Mouse (Mus musculus): ENCODE measurements around the gene Actb. TPM values are rescaled to one million over a fixed set of nuclear protein-coding genes. Genes with fewer than 3 reads are reported as not detected.

Gene Actb
- total RNA-seq, 2 experiments from 2014 or later = 2,396 to 4,143 TPM

DNA sequence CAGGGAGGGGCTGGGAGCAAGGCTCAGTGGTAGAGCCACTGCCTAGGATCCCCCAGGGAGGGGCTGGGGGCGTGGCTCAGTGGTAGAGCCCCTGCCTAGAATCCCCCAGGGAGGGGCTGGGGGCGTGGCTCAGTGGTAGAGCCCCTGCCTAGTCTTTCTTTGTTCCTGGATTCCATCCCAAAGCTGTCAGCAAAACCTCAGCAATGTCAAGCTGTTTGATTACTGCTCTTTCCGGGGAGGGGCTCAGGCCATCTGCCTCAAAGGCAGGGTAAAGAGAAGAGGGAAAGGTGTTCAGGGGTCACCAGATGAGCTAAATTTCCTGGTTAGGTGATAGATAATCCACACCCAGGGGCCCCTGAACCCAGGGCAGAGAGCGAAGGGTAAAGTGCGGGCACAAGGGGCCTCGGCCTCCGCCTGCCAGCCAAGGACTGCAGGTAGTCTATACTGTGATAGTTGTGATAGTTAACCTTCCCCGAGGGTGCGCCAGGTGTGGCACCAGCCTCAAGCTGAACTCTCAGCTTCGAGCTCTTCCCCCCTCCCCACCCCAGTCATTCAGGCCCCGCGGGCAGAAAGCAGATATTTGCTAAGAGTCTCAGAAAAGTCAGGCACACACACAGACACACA lies 17.9 kb upstream of the Actb start:
- no peak for ATAC-seq (replicated peaks; ENCODE audit: low FRiP score, poor library complexity, severe bottlenecking)

DNA sequence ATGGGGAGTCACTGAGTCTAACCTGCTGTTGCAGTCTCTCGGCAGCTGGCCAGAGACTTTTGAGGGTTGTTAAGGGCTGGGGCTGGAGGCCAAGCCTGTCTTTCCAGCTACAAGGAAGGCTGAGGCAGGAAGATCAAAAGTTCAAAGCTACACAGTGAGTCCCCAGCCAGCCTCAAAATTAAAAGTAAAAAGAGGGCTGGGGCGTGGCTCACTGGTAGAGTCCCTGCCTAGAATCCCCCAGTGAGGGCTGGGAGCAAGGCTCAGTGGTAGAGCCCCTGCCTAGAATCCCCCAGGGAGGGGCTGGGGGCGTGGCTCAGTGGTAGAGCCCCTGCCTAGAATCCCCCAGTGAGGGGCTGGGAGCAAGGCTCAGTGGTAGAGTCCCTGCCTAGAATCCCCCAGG lies 17.2 kb upstream of the Actb start:
- ATAC-seq (replicated peaks; ENCODE audit: low FRiP score, poor library complexity, severe bottlenecking) = no peak

DNA sequence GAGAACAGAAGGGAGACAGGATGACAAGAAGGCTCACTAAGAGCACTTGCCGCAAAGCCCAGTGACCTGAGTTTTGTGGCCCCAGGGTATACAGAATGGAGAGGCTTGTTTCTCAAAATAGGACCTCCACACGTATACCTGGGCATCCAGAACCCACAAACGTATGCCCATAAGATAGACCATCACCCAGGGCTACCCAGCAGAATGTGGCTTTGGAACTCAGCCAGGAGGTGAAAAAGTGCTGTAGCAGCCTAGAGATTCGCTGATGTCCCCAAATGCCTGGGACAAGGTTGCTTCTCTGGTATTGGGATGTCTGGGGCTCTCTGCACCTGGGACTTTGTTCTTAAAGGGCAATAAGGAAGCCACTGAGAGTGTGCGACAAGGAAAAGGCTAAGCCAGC lies 15.7 kb upstream of the Actb start:
- no peak for ATAC-seq (replicated peaks; ENCODE audit: low FRiP score, poor library complexity, severe bottlenecking)

DNA sequence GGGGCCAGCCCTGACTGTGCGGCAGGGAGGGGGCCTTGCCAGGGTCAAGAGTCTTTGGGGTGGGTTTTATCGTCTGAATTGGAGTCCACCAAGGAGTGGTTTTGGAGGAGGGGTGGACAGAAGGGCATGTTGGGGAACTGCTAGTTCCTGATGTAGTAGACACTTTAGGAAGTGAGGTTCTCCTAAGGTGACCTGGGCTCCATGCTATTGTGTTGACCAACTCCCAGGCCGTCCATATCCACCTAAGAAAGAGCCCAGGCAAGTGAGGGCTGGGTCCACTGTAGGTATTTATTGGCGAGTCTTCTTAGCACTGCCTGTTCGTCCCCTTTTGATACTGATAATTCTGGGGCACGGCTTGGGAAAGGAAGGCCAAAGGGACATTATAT lies 14.5 kb upstream of the Actb start:
- ATAC-seq (replicated peaks; ENCODE audit: low FRiP score, poor library complexity, severe bottlenecking) = no peak

DNA sequence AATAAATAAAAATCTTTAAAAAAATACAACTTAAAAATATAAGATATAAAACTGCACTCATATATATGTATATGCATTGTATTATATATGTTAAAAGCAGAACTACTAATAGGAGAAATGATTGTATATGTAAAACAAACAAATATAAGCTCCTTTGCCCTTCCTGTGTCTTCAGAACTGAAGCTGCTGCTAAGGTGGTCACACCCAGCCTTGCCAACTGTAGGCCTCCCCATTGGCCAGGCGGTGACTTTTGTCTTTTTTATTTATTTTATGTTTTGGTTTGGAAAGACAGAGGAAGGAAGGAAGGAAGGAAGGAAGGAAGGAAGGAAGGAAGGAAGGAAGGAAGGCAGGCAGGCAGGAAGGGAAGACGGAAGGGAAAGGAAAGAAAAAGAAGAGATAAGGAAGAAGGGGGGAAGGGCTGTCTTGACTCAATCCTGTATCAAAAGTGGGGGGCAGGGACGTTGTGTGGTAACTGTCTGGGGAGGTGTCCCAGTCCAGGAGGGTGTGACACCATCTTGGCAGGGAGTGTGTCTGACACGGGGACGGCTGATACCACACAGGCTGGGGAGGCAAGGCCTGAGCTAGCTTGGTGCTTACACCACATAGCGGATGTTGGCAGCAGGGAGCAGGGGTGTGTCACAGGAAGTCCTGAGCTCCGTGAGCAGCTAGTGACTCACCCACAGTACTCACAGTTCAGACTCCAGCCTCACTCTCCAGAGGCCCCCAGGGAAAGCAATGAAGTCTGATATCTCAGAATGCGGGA lies 13.9 kb upstream of the Actb start:
- ATAC-seq (replicated peaks; ENCODE audit: low FRiP score, poor library complexity, severe bottlenecking) = peak; percentile 96

DNA sequence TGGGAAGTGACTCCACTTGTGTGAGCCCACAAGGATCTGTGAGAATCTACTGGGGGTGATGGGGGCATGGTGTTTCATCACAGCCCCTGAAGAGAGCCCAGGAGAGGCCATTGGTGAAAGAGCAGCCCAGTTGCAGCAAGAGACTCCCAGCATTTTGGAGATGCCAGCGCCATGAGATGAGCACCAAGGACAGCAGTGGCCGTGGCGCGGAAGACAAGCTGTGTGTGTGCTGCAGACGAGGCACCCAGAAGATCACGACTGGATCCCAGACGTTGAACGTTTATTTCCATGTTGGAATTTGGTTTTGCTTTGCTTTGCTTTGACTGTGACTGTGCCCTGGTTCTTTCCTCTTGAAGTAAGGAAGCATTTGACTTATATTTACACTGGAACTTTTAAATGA lies 10.8 kb upstream of the Actb start:
- ATAC-seq (replicated peaks; ENCODE audit: low FRiP score, poor library complexity, severe bottlenecking) = no peak

DNA sequence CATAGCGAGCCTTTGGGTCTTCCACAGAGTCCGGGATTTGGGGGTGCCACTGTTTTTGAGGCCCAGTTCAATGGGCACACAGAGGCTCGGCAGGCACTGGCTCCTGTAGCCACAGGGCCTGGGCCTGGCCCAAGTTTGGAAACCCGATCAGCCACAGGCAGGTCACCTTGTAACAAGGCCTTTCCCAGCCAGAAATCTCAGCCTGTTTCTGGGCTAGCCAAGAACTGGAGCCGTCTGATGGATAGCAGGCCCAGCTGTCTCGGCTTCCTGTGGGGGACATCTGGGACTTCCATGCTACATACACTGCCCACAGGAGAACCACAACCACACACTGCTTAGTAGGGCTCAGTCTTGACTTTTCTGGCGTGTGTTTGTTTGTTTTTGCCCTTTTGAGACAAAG lies 10.0 kb upstream of the Actb start:
- no peak for ATAC-seq (replicated peaks; ENCODE audit: low FRiP score, poor library complexity, severe bottlenecking)

DNA sequence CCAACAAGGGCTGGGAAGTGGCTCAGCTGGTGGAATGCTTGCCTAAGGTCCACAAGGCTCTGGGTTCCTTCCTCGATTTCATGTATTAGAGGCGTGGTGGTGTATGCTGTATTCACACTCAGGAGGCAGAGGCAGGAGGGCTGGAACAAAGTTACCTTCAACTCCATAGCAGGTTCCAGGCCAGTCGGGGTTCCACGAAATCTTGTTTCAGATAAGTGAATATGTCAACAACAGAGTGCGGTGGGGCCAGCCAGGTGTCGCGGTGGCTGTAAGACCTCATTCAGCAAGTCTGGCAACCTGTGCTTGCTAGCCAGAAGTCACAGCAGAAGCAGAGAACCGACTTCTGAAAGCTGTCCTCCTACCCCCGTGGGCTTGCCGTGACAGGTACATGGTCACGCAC lies 8.7 kb upstream of the Actb start:
- ATAC-seq (replicated peaks; ENCODE audit: low FRiP score, poor library complexity, severe bottlenecking) = no peak

DNA sequence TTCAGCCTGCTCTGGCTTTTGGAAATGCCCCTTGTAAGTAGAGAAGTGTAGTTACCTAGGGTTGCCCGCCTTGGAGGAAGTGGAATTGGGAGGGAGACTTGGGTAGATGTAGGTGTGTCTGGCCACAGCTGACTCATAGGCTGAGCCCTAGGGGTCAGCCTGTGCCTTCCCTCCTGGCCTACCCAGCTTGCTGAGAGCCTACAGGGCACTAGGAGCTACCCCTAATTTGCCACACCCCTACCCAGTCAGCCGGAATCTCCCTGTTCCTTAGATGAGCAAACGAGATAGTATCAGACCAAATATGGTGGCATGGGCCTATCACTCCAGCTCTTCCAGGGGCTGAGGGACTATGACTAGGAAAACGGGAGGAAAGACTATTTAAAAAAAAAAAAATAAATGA lies 6.2 kb upstream of the Actb start:
- no peak for ATAC-seq (replicated peaks; ENCODE audit: low FRiP score, poor library complexity, severe bottlenecking)

DNA sequence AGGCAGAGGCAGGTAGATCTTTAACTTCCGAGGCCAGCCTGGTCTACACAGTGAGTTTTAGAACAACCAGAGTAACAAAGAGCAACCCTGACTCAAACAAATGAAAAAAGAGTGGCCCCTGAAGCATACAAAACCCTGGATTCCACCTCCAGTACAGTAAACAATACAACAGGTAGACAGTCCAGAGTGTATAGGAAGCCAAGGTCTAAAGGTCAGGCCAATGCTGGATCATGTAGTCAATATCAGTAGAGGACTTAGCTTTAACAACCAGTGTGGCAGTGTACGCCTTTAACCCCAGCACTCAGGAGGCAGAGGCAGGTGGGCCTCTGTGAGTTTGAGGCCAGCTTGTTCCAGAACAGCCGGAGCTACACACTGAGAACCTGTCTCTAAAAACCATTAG lies 5.8 kb upstream of the Actb start:
- no peak for ATAC-seq (replicated peaks; ENCODE audit: low FRiP score, poor library complexity, severe bottlenecking)

DNA sequence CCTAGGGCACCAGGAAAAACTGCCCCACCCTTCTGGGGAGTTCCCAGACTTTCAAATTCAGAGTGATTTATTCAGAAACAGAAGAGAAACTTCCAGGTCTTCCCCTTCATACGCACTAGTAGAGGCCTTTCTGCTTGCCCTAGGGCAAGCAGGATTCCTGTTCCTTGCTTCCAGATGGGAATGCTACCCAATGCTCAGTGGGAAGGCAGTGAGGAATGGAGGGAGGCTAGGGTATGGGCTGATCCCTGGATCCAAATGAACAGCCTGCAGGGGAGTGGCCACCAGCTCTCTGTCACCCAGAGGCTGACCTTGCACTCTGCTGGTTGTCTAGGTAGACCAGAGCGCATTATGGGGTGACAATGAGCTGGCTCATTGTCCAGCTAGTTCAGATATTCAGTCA lies 5.1 kb upstream of the Actb start:
- no peak for ATAC-seq (replicated peaks; ENCODE audit: low FRiP score, poor library complexity, severe bottlenecking)

DNA sequence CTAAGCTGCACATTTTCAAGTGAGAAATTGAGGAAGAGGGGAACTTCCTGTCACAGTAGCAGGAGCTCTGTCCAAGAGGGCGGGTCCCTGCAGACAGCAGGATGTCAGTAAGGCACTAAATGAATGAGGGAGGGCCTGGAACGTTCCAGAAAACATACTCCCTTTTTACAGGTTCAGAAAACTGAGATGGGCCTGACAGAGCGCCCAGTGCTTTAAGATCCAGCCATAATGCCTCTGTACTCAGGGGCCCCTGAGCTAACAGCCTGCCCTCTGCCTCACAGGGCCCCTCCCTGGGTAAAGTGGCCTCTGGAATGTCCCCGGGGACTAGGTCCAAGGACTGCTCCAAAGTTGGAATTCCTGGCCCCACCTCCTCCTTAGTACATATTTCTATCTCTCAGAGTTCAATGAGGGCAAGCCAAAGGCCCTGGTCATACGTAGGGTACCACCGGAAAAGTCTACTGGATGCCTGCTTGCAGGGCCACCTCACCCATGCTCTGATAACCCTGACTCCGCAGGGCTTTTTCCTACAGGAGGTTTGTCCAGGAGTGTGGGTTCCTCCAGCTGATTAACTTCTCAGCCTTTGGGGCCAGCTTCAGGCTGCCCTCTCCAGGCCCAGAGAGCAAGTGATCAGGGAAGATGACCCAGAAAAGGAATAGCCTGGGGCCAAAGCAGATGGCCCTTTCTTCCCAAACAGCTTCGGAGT lies 3.2 kb upstream of the Actb start:
- no peak for ATAC-seq (replicated peaks; ENCODE audit: low FRiP score, poor library complexity, severe bottlenecking)

DNA sequence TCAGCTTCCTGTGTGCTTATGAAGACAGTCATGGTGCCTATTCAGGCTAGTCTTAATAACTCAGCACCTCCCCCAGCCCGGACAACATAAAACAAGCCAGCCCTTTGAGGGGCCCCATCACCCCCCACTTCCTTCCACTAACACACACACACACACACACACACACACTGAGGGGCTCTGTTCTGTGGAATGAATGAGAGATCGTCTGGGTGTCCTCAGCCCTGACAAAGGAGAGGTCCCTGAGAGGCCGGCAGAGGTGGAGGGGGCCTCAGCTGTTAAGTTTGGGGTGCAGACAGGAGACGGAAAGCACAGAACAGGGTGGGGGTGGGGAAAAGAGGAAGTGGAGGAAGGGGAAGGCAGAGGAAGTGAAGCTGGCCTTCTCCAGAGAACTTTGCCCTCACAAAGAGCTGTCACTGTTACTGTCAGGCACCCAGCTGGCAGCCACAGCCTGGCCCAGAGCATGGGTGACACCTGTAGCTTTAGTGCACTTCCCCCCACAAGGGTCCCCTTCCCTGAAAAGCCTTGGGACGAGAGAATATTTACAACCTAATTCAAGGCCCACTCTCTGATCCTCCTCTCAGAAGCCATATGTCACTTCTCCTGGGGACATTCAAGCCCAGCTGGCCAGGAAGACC lies 2.5 kb upstream of the Actb start:
- no peak for ATAC-seq (replicated peaks; ENCODE audit: low FRiP score, poor library complexity, severe bottlenecking)

DNA sequence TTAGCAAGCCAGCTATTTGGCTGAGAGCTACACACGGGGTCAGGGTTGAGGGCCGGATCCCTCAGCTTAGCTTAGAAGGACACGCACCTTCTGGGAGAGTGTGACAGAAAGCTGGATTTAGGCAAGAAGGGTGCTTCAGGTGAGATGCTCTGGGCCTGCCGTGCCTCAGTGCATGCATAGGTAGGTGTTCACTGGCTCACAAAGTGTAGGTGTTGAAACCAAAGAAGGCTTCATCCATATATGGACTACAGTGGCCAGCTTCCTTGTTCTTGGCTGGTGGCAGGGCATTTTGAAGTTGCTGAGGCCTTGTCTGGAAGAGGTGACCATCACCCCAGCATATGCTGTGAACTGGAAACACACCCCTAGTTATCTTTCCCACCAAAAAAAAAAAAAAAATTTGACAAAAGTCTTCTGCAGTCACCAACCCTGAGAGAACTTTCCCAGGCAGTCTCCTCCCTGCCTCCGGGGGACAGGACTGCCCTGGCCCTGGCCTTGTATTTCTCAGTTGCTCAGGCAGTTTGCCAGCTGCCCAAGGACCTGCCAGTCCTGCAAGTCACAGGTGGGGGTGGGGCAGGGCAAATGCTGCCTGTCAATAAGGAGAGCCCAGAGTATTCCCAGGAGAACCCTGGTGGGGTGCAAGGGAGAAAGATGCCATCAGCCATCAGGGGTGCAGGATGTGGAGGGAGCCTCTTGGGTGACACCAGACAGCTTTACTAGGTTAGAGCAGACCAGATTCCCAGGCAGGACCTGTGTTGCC lies 1.4 kb upstream of the Actb start:
- ATAC-seq (replicated peaks; ENCODE audit: low FRiP score, poor library complexity, severe bottlenecking) = 0 out of 2 replicates have a peak, but pooled peaks have one; percentile 18

DNA sequence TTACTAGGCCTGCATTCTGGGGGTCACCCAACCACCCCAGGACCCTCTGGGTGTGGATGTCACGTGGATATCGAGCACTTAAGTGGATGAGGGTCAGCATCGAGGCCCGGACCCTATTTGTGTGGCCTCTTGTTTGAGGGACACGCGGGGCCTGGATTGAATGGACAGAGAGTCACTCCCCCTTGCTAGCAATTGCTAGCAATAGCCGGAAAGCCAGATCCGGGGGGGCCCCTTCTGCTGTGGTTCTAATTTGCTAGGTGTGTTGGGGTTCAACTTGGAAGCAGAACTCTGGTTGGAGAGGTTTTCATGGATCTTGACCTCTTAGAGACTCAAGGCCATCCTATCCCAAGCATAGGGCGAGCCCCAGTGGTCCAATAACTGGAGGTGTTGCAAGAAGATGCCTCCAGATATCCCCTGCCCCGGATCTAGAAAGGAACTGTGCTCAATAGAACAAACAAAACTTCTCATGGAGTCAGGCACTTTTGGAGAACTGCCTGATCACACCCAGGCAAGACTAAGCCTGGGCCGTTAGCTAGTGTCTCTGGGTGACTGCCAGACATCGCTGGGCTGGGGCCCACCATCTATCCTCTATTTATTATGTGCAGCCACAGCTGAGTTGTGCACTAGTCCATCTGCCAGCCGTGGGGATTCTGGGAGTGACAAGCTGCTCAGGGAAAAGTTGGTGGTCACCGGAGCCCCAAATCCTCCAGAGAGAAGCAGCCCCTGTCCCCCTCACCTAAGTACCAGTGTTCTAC lies 671 bp upstream of the Actb start:
- 0 out of 2 replicates have a peak, but pooled peaks have one; percentile 2 for ATAC-seq (replicated peaks; ENCODE audit: low FRiP score, poor library complexity, severe bottlenecking)

DNA sequence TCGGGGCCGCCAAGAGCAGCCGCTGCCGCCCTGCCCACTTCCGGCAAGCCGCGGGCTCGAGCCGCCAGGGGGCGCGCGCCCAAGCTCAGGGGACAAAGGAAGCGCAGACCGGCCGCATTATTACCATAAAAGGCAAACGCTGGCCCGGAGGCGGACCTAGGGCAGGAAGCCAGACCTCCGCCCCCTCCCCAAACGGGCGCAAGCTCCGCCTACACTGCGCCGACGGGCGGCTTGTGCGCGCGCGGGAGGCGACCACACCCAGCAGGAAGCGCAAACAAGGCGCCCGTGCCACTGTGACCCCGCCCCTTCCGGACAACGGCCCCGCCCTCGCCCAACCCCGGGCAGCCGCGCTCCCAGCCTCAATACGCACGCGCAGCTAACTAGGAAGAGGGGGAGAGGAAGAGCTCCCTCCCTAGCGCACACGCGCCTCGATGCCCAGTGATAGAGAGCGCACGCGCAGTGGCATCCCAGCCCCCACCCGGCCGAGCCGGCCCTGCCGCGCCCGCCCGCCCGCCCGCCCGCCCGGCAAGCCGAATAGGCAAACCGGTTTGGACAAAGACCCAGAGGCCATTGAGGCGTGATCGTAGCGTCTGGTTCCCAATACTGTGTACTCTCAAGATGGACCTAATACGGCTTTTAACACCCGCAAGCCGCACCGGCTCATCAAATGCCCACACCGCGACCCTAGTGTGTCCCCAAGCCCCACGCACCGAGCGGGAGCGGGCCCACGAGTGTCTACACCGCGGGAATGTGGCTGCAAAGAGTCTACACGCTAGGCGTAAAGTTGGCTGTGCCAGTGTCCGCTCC lies 626 bp downstream of the Actb start:
- ATAC-seq (replicated peaks; ENCODE audit: low FRiP score, poor library complexity, severe bottlenecking) = peak; percentile 78

DNA sequence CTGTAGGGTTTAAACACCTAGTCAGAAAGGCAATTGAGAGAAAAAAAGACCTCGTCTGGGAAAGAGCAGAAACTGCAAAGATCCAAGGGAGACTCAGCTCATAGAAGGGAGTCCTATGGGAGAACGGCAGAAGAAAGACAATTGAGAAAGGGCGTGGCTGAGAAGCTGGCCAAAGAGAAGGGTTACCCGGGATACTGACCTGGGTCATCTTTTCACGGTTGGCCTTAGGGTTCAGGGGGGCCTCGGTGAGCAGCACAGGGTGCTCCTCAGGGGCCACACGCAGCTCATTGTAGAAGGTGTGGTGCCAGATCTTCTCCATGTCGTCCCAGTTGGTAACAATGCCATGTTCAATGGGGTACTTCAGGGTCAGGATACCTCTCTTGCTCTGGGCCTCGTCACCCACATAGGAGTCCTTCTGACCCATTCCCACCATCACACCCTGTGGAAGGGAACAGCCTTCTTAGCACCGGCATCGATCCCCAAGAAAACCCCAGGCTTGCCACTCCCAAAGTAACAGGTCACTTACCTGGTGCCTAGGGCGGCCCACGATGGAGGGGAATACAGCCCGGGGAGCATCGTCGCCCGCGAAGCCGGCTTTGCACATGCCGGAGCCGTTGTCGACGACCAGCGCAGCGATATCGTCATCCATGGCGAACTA lies 1.4 kb downstream of the Actb start:
- ATAC-seq (replicated peaks; ENCODE audit: low FRiP score, poor library complexity, severe bottlenecking) = no peak

Measured in erythroblast, adult 5-6 weeks (primary cell).